Mouse (Mus musculus) limb, embryonic 11.5 days (tissue): Measurements from ENCODE around the gene Gspt1. TPM values are rescaled to one million over a fixed set of nuclear protein-coding genes. Genes with fewer than 3 reads are reported as not detected.

Experiments
- ATAC-seq: fragments of 200-750 bp; cut with Nextera tagmentation; 2 replicates; pipeline ENCODE4 v1.8.0; 2017; ENCODE audit warnings: low read depth; ENCODE audit not compliant: insufficient number of reproducible peaks, low FRiP score, low TSS enrichment
- DNase-seq: peaks from one replicate; pipeline ENCODE4 v3.0.0-alpha.2; 2015; ENCODE audit warnings: low spot score
- H3K27ac ChIP-seq: fragments of 300-500 bp; sonication (generic); replicated peaks from 2 replicates; pipeline ENCODE4 v1.5.1; 2014; ENCODE audit warnings: low read depth, mild to moderate bottlenecking, low read length
- H3K27me3 ChIP-seq: fragments of 300-500 bp; sonication (generic); 2 replicates; pipeline ENCODE4 v1.6.1; 2014; ENCODE audit warnings: mild to moderate bottlenecking, low read length, mixed read lengths; ENCODE audit not compliant: control insufficient read depth, insufficient read depth
- H3K36me3 ChIP-seq: fragments of 300-500 bp; sonication (generic); 2 replicates; pipeline ENCODE4 v1.6.1; 2014; ENCODE audit warnings: mild to moderate bottlenecking, low read length, moderate library complexity, mixed read lengths; ENCODE audit not compliant: control insufficient read depth, insufficient read depth
- H3K4me1 ChIP-seq: fragments of 300-500 bp; sonication (generic); 2 replicates; pipeline ENCODE4 v1.6.1; 2014; ENCODE audit warnings: low read length, mixed read lengths; ENCODE audit not compliant: control insufficient read depth, insufficient read depth
- H3K4me2 ChIP-seq: fragments of 300-500 bp; sonication (generic); 2 replicates; pipeline ENCODE4 v1.6.1; 2014; ENCODE audit warnings: low read depth, mild to moderate bottlenecking, moderate library complexity; ENCODE audit not compliant: severe bottlenecking
- H3K4me3 ChIP-seq: fragments of 300-500 bp; sonication (generic); 2 replicates; pipeline ENCODE4 v1.5.1; 2014; ENCODE audit warnings: low read depth, low read length
- H3K9ac ChIP-seq: fragments of 300-500 bp; sonication (generic); 2 replicates; pipeline ENCODE4 v1.6.1; 2014; ENCODE audit warnings: mild to moderate bottlenecking, low read length
- H3K9me3 ChIP-seq: fragments of 300-500 bp; sonication (generic); 2 replicates; pipeline ENCODE4 v1.6.1; 2016; ENCODE audit warnings: low read length; ENCODE audit not compliant: control insufficient read depth
- WGBS: fragments of 180-500 bp; shearing (Covaris S2); extraction: QIAGEN DNeasy Blood & Tissue Kit; methylation state at CpG from one replicate; pipeline ENCODE4 v1.1.7; 2014; 5-methylcytosine and 5-hydroxymethylcytosine counted together
- polyA plus RNA-seq: library from polyadenylated mRNA; unstranded; fragments of >200 nt; fragmentation: Nextera tagmentation; extraction: Ambion mirVana; gene quantifications from 2 replicates; pipeline ENCODE4 v1.2.1, GENCODE M21; 2014

The Gspt1 gene
- polyA plus RNA-seq, 1 experiment from 2014 or later = 119 TPM

DNA sequence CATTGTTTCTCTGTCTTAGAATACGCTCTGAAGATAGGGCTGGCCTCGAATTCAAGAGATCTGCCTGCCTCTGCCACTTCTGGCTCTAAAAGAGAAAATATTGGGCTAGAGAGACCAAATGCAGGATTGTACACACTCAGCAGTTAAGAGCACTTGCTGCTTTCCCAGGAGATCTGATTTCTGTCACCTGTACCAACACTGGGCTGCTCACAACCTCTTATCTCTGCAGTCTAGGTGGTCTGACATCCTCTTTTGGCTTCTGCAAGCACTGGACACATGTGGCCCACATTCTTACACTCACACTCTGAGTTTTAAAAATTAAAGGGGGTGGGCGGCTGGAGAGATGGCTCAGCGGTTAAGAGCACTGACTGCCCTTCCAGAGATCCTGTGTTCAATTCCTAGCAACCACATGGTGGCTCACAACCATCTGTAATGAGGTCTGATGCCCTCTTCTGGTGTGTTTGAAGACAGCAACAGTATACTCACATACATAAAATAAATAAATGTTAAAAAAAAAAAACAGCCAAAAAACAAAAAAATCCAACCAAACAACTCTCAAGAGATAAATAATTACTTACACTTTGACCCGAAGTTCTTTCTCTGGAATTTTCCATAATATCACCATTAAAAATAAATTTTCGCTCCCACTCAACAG, 52.3 kb downstream of the Gspt1 start:
- no peaks in the 10 kb centered on the region for H3K27me3 ChIP-seq
- H3K27ac ChIP-seq = no peak overlapping the region
- no peak overlapping the region; the same call in 1 of the 2 replicates for H3K9ac ChIP-seq
- WGBS = 68% methylated on average over 6 of the region's 6 CpGs
- H3K4me3 ChIP-seq = peak overlapping the region; percentile 93
- no peaks in the 10 kb centered on the region for H3K9me3 ChIP-seq
- DNase-seq = no peak
- H3K4me2 ChIP-seq = peak overlapping the region; percentile 82
- peaks cover 14% of the 10 kb centered on the region for H3K36me3 ChIP-seq
- peaks cover 19% of the 10 kb centered on the region for H3K4me1 ChIP-seq
- ATAC-seq = no peak

GRCm38 (mm10) chr16:11200247-11200646, 53.9 kb downstream of the Gspt1 start:
- Histone ChIP-seq H3K27me3 (no peaks in the 10 kb centered on the region), H3K4me3 (no peak overlapping the region), H3K9me3 (no peaks in the 10 kb centered on the region), H3K4me2 (no peak overlapping the region), H3K4me1 (peaks cover 19% of the 10 kb centered on the region), H3K27ac (no peak overlapping the region), H3K36me3 (peaks cover 18% of the 10 kb centered on the region), H3K9ac (no peak overlapping the region)
- ATAC-seq = no peak
- DNase-seq = no peak
- WGBS = 88% methylated on average over 3 of the region's 3 CpGs

- 30% methylated on average over 2 of the region's 2 CpGs for WGBS
- H3K4me2 ChIP-seq = no peak overlapping the region; the same call in 1 of the 2 replicates
- H3K36me3 ChIP-seq = peaks cover 28% of the 10 kb centered on the region
- H3K9me3 ChIP-seq = no peaks in the 10 kb centered on the region
- peaks cover 6% of the 10 kb centered on the region; the same call in 1 of the 2 replicates for H3K4me1 ChIP-seq
- H3K4me3 ChIP-seq = no peak overlapping the region
- H3K9ac ChIP-seq = no peak overlapping the region
- H3K27me3 ChIP-seq = no peaks in the 10 kb centered on the region
- H3K27ac ChIP-seq = peak overlapping the region; percentile 22; the same call in 1 of the 2 replicates
- ATAC-seq (peak; percentile 84), DNase-seq (peak; percentile 84)
Observed at GRCm38 (mm10) chr16:11198467-11198866, 55.7 kb downstream of the Gspt1 start.

GRCm38 (mm10) chr16:11197052-11197451, 57.1 kb downstream of the Gspt1 start:
- Histone ChIP-seq H3K4me2 (no peak overlapping the region), H3K4me1 (peaks cover 6% of the 10 kb centered on the region; the same call in 1 of the 2 replicates), H3K27ac (no peak overlapping the region), H3K27me3 (no peaks in the 10 kb centered on the region), H3K36me3 (peaks cover 36% of the 10 kb centered on the region), H3K9me3 (no peaks in the 10 kb centered on the region), H3K4me3 (no peak overlapping the region), H3K9ac (no peak overlapping the region)
- DNase-seq = no peak
- ATAC-seq = no peak
- WGBS = 93% methylated on average over 4 of the region's 4 CpGs

GRCm38 (mm10) chr16:11193231-11193630, 60.9 kb downstream of the Gspt1 start:
- Histone ChIP-seq H3K4me3 (no peak overlapping the region), H3K4me1 (no peaks in the 10 kb centered on the region; the same call in 1 of the 2 replicates), H3K27ac (no peak overlapping the region), H3K36me3 (peaks cover 31% of the 10 kb centered on the region), H3K4me2 (no peak overlapping the region), H3K9me3 (no peaks in the 10 kb centered on the region), H3K27me3 (no peaks in the 10 kb centered on the region), H3K9ac (no peak overlapping the region)
- no peak for ATAC-seq
- DNase-seq = no peak
- 89% methylated on average over 2 of the region's 2 CpGs for WGBS

DNA sequence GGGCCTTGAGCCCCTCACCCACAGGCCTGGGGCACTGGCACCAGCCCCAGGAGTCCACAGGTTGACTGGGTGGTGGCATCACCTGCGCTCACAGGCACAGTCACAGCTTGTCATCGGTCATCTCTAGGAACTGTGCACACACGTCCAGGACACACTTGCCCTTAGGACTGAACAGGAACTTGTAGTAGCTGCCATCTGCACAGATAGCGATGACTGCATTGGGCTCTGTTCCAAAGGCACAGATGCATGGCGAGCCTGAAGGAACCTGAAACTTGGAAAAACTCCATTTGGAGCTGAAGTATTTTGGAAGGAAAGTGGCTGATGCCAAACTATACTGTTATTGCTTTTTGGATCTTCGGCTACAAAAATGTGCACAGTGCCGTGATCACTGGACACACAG, 64.0 kb downstream of the Gspt1 start:
- no peaks in the 10 kb centered on the region for H3K27me3 ChIP-seq
- no peak overlapping the region for H3K4me3 ChIP-seq
- peaks cover 22% of the 10 kb centered on the region for H3K36me3 ChIP-seq
- H3K4me1 ChIP-seq = no peaks in the 10 kb centered on the region
- no peak overlapping the region for H3K4me2 ChIP-seq
- DNase-seq (no peak), ATAC-seq (no peak)
- H3K9ac ChIP-seq = no peak overlapping the region
- H3K27ac ChIP-seq = no peak overlapping the region
- 91% methylated on average over 7 of the region's 7 CpGs for WGBS
- H3K9me3 ChIP-seq = no peaks in the 10 kb centered on the region

DNA sequence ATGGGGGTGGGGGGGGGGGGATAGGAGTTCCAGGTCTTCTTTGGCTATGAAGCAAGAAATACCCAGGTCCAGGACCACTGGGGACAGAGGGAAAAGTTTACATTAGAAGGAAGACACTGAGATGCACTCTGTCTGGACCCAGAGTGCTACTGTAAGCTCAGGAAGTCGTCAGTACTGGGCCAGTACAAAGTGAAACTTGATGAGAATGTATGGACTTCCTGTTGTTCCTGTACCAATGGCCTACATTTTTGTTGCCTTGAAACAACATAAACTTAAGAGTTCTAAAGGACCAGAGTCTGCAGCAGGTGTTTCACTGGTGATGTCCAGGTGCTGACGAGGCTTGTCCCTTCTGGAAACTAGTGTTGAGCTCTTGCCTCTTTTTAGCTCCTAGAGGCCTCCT, 76.7 kb downstream of the Gspt1 start:
- Histone ChIP-seq H3K4me3 (no peak overlapping the region), H3K4me2 (no peak overlapping the region)
- WGBS = 74% methylated on average over 2 of the region's 2 CpGs

DNA sequence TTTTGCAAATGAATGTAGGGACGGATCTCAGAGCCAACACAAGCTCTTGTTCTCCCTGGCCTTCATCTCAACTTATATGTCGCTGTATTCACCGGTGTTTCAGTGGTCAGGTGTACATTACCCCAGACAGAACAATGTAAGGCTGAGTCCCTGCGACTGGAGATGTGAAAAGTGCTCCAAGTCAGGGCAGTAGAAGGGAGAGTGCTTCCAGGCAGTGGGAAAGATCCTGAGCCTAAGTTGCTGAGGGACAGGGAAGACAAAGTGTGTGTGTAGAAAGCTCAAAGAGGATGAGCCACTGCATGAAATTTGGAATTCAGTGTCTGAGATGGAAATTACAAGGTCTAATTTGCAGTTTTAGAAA, 77.3 kb downstream of the Gspt1 start:
- H3K27ac ChIP-seq = no peak overlapping the region
- H3K36me3 ChIP-seq = no peaks in the 10 kb centered on the region
- H3K4me3 ChIP-seq = peak overlapping the region; percentile 92
- no peak for ATAC-seq
- H3K27me3 ChIP-seq = no peaks in the 10 kb centered on the region
- H3K9ac ChIP-seq = peak overlapping the region; percentile 83
- DNase-seq = no peak
- H3K9me3 ChIP-seq = no peaks in the 10 kb centered on the region
- H3K4me1 ChIP-seq = peaks cover 2% of the 10 kb centered on the region; the same call in 1 of the 2 replicates
- peak overlapping the region; percentile 76 for H3K4me2 ChIP-seq
- WGBS = 7% methylated on average over 4 of the region's 4 CpGs

More for the DNA sequence above, 76.7 kb downstream of the Gspt1 start:
- ATAC-seq = no peak
- no peak overlapping the region for H3K27ac ChIP-seq
- no peaks in the 10 kb centered on the region for H3K27me3 ChIP-seq
- no peak overlapping the region for H3K9ac ChIP-seq
- H3K9me3 ChIP-seq = no peaks in the 10 kb centered on the region
- peaks cover 2% of the 10 kb centered on the region; the same call in 1 of the 2 replicates for H3K4me1 ChIP-seq
- DNase-seq = no peak
- no peaks in the 10 kb centered on the region for H3K36me3 ChIP-seq
